Mouse (Mus musculus): ENCODE results near the gene Smco4. TPM values are rescaled to one million over a fixed set of nuclear protein-coding genes. Genes with fewer than 3 reads are reported as not detected.
"Not testable (repeated sequence)": the region's sequence is repeated elsewhere in the genome, so short reads cannot be mapped to it uniquely, and the experiment has no call there.

The Smco4 gene
- polyA plus RNA-seq, 1 experiment from 2014 or later: 1.5 TPM

DNA sequence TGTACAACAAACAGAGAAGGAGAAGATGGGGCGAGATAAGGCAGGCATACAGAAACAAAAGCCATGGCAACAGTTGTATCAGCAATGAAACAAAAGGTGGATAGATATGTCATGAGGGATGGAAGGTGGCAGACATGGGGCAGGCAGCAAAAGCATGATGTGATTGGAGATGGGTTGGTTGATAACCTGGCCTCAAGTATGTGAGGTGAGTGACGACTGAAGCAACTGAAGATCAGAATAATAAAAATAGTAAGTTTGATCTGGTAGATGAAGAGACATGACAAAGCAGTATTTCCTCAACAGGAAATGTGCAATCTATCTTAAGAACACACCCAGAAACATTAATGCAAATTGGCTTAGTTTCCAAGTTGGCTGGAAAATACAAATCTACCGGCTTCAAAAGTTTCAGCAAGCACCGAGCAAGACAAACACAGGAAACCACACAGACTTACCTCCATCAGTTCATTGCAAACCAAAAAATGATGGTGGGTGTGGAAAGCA is 57.3 kb downstream of the Smco4 start:
- no peak overlapping the region for H3K9ac ChIP-seq (ENCODE audit: low read length)
- H3K36me3 ChIP-seq (ENCODE audit: control insufficient read depth, insufficient read depth): no peaks in the 10 kb centered on the region
- no peak overlapping the region for H3K4me2 ChIP-seq (ENCODE audit: low read depth, low read length)
- no peaks in the 10 kb centered on the region for H3K4me1 ChIP-seq (ENCODE audit: control insufficient read depth, insufficient read depth, low read length)
- no peaks in the 10 kb centered on the region for H3K9me3 ChIP-seq (replicated peaks; ENCODE audit: control insufficient read depth, low read length)
- H3K4me3 ChIP-seq (ENCODE audit: low read length): no peak overlapping the region
- 65% methylated on average over 4 of the region's 4 CpGs for WGBS
- H3K27me3 ChIP-seq (ENCODE audit: control insufficient read depth, insufficient read depth, low read length): no peaks in the 10 kb centered on the region
- ATAC-seq (replicated peaks; ENCODE audit: extremely low read depth, insufficient read depth, low FRiP score): no peak
- H3K27ac ChIP-seq (ENCODE audit: low read length): no peak overlapping the region

DNA sequence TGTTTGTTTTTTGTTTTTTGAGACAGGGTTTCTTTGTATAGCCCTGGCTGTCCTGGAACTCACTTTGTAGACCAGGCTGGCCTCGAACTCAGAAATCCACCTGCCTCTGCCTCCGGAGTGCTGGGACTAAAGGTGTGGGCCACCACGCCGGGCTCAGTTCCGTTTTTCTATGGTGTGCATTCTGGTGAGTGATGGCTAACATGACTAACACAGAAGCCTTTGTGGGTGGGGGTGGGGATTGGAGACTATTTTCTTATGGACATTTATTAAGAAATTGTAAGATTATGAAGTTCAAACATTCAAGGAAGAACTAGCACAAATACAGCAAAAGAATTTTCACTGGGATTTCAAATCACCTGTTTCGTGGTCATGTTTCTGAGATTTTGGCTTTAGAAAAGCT is 57.8 kb downstream of the Smco4 start:
- H3K36me3 ChIP-seq (ENCODE audit: control insufficient read depth, insufficient read depth); H3K9ac ChIP-seq (ENCODE audit: low read length): not testable (repeated sequence)
- 89% methylated on average over 6 of the region's 6 CpGs for WGBS

DNA sequence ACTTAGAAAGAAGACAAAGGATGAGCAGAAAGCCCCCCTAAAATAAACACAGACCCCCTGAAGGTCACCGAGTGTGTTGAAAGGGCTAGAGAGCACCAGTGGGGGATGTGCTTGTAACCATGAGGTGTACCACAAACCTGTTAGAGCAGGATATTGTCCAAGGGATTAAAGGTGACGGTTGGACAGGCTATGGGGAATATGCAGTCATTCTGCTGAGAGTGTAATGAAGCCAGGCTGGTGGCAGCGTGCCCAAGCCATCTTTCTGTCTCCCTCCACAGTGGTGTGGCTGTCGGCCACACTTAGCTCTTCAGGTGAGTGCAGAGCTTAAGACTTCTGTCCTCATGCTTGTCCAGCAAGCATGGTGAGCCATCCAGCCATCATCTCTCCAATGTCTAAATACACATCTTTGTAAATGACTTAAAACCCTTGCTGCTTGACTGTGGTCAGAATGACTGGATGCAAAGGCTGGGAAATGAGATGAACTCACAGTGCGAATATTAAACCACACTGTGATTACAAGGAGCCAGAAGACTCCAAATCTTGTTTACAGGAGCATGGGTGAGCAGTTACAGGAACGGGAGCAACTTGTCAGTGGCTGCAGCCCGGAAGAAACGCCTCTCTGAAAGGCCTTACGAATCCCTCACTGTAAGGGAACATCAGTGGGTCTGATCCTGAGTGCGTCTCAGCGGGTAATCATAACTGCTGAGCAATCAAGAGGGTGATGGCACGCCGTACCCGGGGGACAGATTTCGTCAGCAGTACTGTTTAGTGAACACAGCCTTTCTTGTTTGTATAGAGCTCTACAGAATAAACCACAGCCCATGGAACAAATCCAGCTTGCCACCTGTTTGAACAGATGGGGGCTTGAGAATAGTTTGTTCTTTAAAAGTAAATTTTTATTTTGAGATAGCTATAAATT is 59.0 kb downstream of the Smco4 start:
- Histone ChIP-seq H3K4me1 (ENCODE audit: control insufficient read depth, insufficient read depth, low read length) (no peaks in the 10 kb centered on the region), H3K9me3 (replicated peaks; ENCODE audit: control insufficient read depth, low read length) (no peaks in the 10 kb centered on the region), H3K36me3 (ENCODE audit: control insufficient read depth, insufficient read depth) (no peaks in the 10 kb centered on the region), H3K27me3 (ENCODE audit: control insufficient read depth, insufficient read depth, low read length) (no peaks in the 10 kb centered on the region), H3K27ac (ENCODE audit: low read length) (no peak overlapping the region), H3K9ac (ENCODE audit: low read length) (no peak overlapping the region), H3K4me2 (ENCODE audit: low read depth, low read length) (no peak overlapping the region), H3K4me3 (ENCODE audit: low read length) (no peak overlapping the region)
- ATAC-seq (replicated peaks; ENCODE audit: extremely low read depth, insufficient read depth, low FRiP score): no peak
- 72% methylated on average over 15 of the region's 15 CpGs for WGBS

More for the DNA sequence above, 57.8 kb downstream of the Smco4 start:
- not testable (repeated sequence) for H3K4me3 ChIP-seq (ENCODE audit: low read length); H3K4me1 ChIP-seq (ENCODE audit: control insufficient read depth, insufficient read depth, low read length); H3K4me2 ChIP-seq (ENCODE audit: low read depth, low read length); ATAC-seq (replicated peaks; ENCODE audit: extremely low read depth, insufficient read depth, low FRiP score); H3K9me3 ChIP-seq (replicated peaks; ENCODE audit: control insufficient read depth, low read length); H3K27me3 ChIP-seq (ENCODE audit: control insufficient read depth, insufficient read depth, low read length); H3K27ac ChIP-seq (ENCODE audit: low read length)

DNA sequence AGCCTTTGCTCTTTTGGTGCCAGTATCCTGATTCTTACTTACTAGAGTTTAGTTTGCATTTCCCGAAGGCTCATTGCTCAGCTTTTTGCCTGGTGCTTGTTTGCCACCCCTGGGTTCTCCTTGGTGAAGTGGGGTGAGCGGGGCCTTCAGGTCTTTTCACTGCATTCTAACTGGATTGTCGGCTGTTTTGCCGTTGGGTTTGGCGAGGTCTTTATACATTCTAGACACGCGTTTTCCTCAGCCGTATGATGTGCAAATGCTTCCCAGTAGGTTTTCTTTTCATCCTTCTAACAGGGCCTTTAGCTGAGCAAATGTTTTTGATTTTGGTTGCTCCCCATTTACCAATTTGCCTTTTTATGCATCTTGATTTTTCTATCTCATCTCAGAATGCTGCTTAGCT is 60.1 kb downstream of the Smco4 start:
- H3K9me3 ChIP-seq (replicated peaks; ENCODE audit: control insufficient read depth, low read length): no peaks in the 10 kb centered on the region
- H3K9ac ChIP-seq (ENCODE audit: low read length): no peak overlapping the region
- no peak overlapping the region for H3K4me2 ChIP-seq (ENCODE audit: low read depth, low read length)
- H3K36me3 ChIP-seq (ENCODE audit: control insufficient read depth, insufficient read depth): no peaks in the 10 kb centered on the region
- WGBS: 87% methylated on average over 8 of the region's 8 CpGs
- H3K4me3 ChIP-seq (ENCODE audit: low read length): no peak overlapping the region
- H3K4me1 ChIP-seq (ENCODE audit: control insufficient read depth, insufficient read depth, low read length): no peaks in the 10 kb centered on the region
- no peak for ATAC-seq (replicated peaks; ENCODE audit: extremely low read depth, insufficient read depth, low FRiP score)
- no peak overlapping the region for H3K27ac ChIP-seq (ENCODE audit: low read length)
- no peaks in the 10 kb centered on the region for H3K27me3 ChIP-seq (ENCODE audit: control insufficient read depth, insufficient read depth, low read length)

DNA sequence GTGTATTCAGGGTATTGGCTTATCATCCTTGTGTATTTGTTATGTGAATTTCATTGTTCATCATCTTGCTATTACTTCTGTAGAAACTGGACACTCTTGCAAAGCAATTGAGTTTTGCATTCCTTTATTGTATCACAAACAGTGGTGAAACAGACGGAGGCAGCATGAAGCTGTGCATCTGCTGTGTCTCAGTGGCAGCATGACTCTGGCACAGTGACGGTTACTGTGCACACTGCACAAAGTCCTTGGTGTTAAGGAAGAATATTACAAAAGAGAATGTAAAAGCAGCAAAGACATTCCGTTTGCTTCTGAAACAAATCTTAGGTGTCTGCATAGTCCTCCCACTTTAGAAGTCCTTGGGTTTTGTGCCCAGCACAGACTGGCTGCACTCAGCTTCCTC is 67.2 kb downstream of the Smco4 start:
- Histone ChIP-seq H3K9ac (ENCODE audit: low read length) (no peak overlapping the region), H3K27me3 (ENCODE audit: control insufficient read depth, insufficient read depth, low read length) (no peaks in the 10 kb centered on the region), H3K36me3 (ENCODE audit: control insufficient read depth, insufficient read depth) (no peaks in the 10 kb centered on the region), H3K9me3 (replicated peaks; ENCODE audit: control insufficient read depth, low read length) (no peaks in the 10 kb centered on the region), H3K27ac (ENCODE audit: low read length) (no peak overlapping the region), H3K4me3 (ENCODE audit: low read length) (no peak overlapping the region), H3K4me1 (ENCODE audit: control insufficient read depth, insufficient read depth, low read length) (no peaks in the 10 kb centered on the region), H3K4me2 (ENCODE audit: low read depth, low read length) (no peak overlapping the region)
- ATAC-seq (replicated peaks; ENCODE audit: extremely low read depth, insufficient read depth, low FRiP score): no peak
- 65% methylated on average over 3 of the region's 3 CpGs for WGBS

DNA sequence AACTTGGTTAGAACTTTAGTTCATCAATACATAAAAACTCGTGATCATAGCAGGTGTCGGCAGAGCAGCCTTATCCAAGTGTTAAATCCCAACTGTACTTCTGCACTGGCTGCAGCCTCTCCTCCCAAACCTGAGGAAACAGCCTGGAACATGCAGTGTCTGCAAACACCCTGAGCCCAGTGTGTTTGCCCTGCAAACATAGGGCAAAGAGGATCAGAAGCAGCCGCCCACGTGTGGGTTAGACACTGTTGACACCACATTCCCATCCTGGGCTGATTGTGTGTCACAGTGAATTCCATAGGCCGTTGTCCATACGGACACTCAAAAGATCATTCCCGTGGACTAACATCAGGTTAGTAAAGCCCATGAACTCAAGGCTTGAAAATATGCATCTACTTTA is 69.1 kb downstream of the Smco4 start:
- no peaks in the 10 kb centered on the region for H3K27me3 ChIP-seq (ENCODE audit: control insufficient read depth, insufficient read depth, low read length)
- no peak for ATAC-seq (replicated peaks; ENCODE audit: extremely low read depth, insufficient read depth, low FRiP score)
- H3K27ac ChIP-seq (ENCODE audit: low read length): no peak overlapping the region
- H3K4me3 ChIP-seq (ENCODE audit: low read length): no peak overlapping the region
- 72% methylated on average over 7 of the region's 7 CpGs for WGBS
- no peaks in the 10 kb centered on the region for H3K9me3 ChIP-seq (replicated peaks; ENCODE audit: control insufficient read depth, low read length)
- H3K36me3 ChIP-seq (ENCODE audit: control insufficient read depth, insufficient read depth): no peaks in the 10 kb centered on the region
- no peak overlapping the region for H3K4me2 ChIP-seq (ENCODE audit: low read depth, low read length)
- no peak overlapping the region for H3K9ac ChIP-seq (ENCODE audit: low read length)
- H3K4me1 ChIP-seq (ENCODE audit: control insufficient read depth, insufficient read depth, low read length): no peaks in the 10 kb centered on the region

DNA sequence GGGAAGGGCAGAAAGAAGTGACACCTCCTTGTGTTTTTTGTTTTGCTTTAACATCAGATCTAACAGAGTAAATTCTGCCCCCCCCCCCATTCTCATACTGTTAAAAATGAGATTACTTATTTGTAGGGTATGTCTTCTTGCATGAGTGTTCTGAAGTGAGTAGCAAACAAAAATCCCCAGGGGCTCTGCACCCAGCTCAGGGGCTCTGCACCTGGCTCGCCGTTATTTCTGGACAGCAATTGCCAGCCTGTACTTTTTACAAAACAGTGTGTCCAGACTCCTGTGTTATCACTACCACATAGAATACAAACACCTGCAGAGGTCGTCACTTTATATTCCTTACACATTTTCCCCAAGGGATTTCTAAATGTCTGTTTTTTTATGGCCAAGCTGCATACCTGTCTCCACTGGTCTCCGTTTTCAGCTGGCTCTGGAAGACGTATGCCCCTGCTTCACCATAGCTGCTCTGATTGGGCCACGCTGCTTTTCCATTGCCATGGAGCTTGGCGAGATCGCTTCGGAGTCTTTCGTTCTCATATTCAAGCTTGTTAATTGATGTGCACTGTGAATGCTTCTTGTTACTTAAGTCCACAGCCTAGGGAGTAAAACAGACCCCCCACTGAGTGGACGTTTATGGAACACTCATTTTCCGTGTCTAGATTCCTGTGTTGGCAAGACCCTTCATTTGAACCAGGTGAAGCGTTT is 81.7 kb downstream of the Smco4 start:
- Histone ChIP-seq H3K4me1 (ENCODE audit: control insufficient read depth, insufficient read depth, low read length) (no peaks in the 10 kb centered on the region), H3K9me3 (replicated peaks; ENCODE audit: control insufficient read depth, low read length) (no peaks in the 10 kb centered on the region)
- no peak for ATAC-seq (replicated peaks; ENCODE audit: extremely low read depth, insufficient read depth, low FRiP score)

DNA sequence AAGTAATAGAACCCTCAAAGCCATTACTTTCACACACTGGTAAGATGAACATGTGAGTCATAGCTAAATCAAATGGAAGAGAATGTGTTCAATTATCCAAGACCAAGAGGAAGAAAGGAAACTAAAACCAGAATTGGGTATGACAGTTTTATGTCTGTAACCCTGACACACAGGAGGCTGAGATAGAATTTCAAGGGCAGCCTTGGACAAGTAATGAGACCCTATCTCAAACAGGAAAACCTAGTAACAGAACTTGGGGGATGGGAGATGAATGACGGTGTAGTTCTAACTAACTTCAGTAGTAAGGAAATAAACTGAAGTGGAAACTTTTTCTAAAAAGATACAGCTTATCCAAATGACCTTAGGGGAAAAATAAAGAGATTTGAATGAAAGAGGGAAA is 85.2 kb downstream of the Smco4 start:
- Histone ChIP-seq H3K27me3 (ENCODE audit: control insufficient read depth, insufficient read depth, low read length) (no peaks in the 10 kb centered on the region), H3K36me3 (ENCODE audit: control insufficient read depth, insufficient read depth) (no peaks in the 10 kb centered on the region), H3K4me3 (ENCODE audit: low read length) (no peak overlapping the region), H3K4me1 (ENCODE audit: control insufficient read depth, insufficient read depth, low read length) (no peaks in the 10 kb centered on the region), H3K27ac (ENCODE audit: low read length) (no peak overlapping the region), H3K4me2 (ENCODE audit: low read depth, low read length) (no peak overlapping the region), H3K9me3 (replicated peaks; ENCODE audit: control insufficient read depth, low read length) (no peaks in the 10 kb centered on the region), H3K9ac (ENCODE audit: low read length) (no peak overlapping the region)
- ATAC-seq (replicated peaks; ENCODE audit: extremely low read depth, insufficient read depth, low FRiP score): no peak
- 45% methylated on average over 1 of the region's 1 CpGs for WGBS

More for the DNA sequence above, 81.7 kb downstream of the Smco4 start:
- no peak overlapping the region for H3K9ac ChIP-seq (ENCODE audit: low read length)
- no peak overlapping the region for H3K4me2 ChIP-seq (ENCODE audit: low read depth, low read length)
- H3K36me3 ChIP-seq (ENCODE audit: control insufficient read depth, insufficient read depth): no peaks in the 10 kb centered on the region
- no peak overlapping the region for H3K4me3 ChIP-seq (ENCODE audit: low read length)
- H3K27ac ChIP-seq (ENCODE audit: low read length): no peak overlapping the region
- 80% methylated on average over 13 of the region's 13 CpGs for WGBS
- H3K27me3 ChIP-seq (ENCODE audit: control insufficient read depth, insufficient read depth, low read length): no peaks in the 10 kb centered on the region

DNA sequence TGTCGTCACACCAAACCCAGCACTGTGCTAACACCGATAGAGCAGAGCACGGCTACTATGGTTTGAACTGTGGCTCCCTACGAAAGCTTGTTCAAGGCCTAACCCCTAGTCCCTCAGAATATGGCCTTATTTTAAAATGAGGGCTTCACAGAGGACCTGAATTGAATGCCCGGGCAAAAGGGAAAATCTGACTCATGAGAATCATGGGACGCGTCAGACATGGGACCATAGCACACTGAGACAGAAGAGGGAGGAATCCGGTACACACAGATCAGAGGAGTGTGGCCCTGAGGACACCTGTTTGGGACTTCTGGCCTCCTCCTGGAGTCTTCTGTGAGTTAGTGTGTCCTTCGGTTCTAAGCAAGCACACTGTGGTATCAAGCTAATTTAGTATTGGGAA is 85.7 kb downstream of the Smco4 start:
- Histone ChIP-seq H3K36me3 (ENCODE audit: control insufficient read depth, insufficient read depth) (no peaks in the 10 kb centered on the region), H3K27ac (ENCODE audit: low read length) (no peak overlapping the region), H3K9me3 (replicated peaks; ENCODE audit: control insufficient read depth, low read length) (no peaks in the 10 kb centered on the region), H3K9ac (ENCODE audit: low read length) (no peak overlapping the region), H3K4me3 (ENCODE audit: low read length) (no peak overlapping the region), H3K4me1 (ENCODE audit: control insufficient read depth, insufficient read depth, low read length) (no peaks in the 10 kb centered on the region), H3K4me2 (ENCODE audit: low read depth, low read length) (no peak overlapping the region), H3K27me3 (ENCODE audit: control insufficient read depth, insufficient read depth, low read length) (no peaks in the 10 kb centered on the region)
- ATAC-seq (replicated peaks; ENCODE audit: extremely low read depth, insufficient read depth, low FRiP score): no peak
- WGBS: 84% methylated on average over 9 of the region's 9 CpGs

Data from heart, embryonic 16.5 days (tissue).